Mouse (Mus musculus) lung, adult 2 months (tissue): ENCODE results near the gene Rtkn.

Experiments
- CTCF ChIP-seq: fragments of 200-500 bp; IDR thresholded peaks from 2 replicates; pipeline ENCODE4 v1.5.1; 2011; ENCODE audit warnings: mild to moderate bottlenecking, low read length, control low read depth; ENCODE audit not compliant: insufficient read depth
- POLR2A ChIP-seq: fragments of 200-500 bp; IDR thresholded peaks from 2 replicates; pipeline ENCODE4 v1.6.1; 2011; ENCODE audit warnings: low read depth, mild to moderate bottlenecking, control low read depth, low read length, borderline replicate concordance; ENCODE audit errors: extremely low read depth

DNA sequence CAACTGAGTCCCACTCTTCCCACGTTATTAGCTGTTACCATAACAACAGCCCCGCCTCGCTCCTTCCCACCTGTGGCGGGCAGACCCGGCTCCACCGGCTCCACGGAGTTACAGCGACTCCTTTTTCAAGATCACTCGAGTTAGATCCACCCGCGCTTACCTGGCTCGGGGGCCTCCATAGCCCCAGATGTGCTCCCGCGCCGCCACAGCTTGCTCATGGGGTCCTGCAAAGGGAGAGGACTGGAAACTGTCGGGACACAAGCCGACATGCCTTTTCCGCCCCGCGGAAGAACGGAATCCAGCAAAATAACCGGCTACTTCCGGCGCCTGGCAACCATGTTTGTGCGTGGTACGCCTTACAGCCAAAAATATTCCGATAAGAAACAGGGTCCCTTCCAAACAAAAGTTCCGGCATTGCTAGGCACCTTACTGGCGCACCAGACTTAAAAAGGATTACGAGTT, 10.4 kb upstream of the Rtkn start:
- TF ChIP-seq CTCF (no peak), POLR2A (peak; percentile 74; the same call in 1 of the 2 replicates)
